ENCODE assay signal across 17 mouse cellular contexts in the genomic region with DNA sequence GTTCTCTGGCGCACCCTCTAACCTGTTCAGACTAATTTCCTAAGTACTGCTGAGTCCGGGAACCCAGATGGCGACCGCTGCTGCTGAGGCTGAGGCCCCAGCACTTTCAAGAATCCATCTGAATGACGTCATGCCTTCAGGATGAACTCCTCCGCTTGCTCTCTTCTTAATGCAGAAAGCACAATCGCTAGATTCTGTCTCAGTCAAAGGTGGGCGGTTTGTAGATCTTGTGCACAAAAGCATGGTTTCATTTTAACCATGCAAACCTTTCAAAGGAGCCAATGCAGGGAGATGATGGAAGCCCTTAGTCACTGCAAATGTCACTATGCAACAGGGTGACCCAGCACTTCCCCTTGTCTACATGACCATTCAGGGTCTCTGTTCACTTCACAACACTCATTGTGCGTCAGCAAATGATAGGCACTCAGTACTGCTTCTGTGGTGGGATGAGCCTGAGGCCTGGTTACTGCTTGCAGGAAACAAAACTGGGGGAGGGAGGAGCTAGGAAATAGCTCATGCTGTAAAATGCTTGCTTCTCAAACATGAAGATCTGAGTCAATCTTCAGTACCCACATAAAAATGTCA. TPM values are rescaled to one million over a fixed set of nuclear protein-coding genes. Genes with fewer than 3 reads are reported as not detected.
DNase-seq lines count a peak whose midpoint lies in the region; ATAC-seq lines count a peak whose summit lies in the region.
"Had no signal": no experiment of that assay in that cellular context is flagged by ENCODE, and none has a peak within 500 bp of the region (broad histone marks: within the 10 kb centered on the region; RNA-seq: fewer than 3 reads in every experiment).

No protein-coding gene starts in this region.

- peak; percentile 23 to 34 for DNase-seq in right cerebral cortex, adult 2 months (ENCODE audit: low spot score in 2 of 2)
- no peak for DNase-seq in right cerebral cortex, postnatal 25 days
- peak; percentile 29 to 75 for DNase-seq in left cerebral cortex, postnatal 25 days (ENCODE audit: low spot score in 2 of 2)
- peak; percentile 32 to 45 for DNase-seq in thymus, postnatal 36 days
- no peak for DNase-seq in urinary bladder, postnatal 36 days (ENCODE audit: low spot score in 2 of 2)
- DNase-seq in kidney, adult 8-10 months = no peak
- DNase-seq in heart, postnatal 36 days = no peak
- DNase-seq: cerebellum, adult 11-12 months; heart, postnatal 10 days; kidney, postnatal 36 days; liver, embryonic 13.5 days; lung, postnatal 10 days; retina, postnatal 1 day had no signal

- intact Hi-C loops in left cerebral cortex, postnatal 25 days (cut with DNase I) = no loop called here
- intact Hi-C loops in heart, postnatal 36 days (cut with DNase I) = no loop called here

- ATAC-seq in common myeloid progenitor, adult 5-6 weeks (replicated peaks; ENCODE audit: low read depth, poor library complexity, severe bottlenecking) = peak; percentile 100
- ATAC-seq: intestine, embryonic 15.5 days; midbrain, embryonic 13.5 days had no signal

RNA-seq across cellular contexts. Expression of a gene that starts 31.4 kb away (rescaled TPM):
- 0.18 TPM in 1 of 2 replicates, not detected in the other for total RNA-seq in common myeloid progenitor, adult 5-6 weeks (2017)
- under 1 TPM; 0.23 to 0.44 TPM for total RNA-seq in left cerebral cortex, postnatal 25 days (2021)
- total RNA-seq in heart, postnatal 36 days (2021) = under 1 TPM in 1 of 2 experiments, not detected in 1; 0.11 TPM
- total RNA-seq: adrenal gland, postnatal 4 days had no signal

Comparison
In these comparisons a context has a peak if more than half of its experiments do, and no peak if none do; other contexts are left out.
1. DNase-seq: peak in right cerebral cortex, adult 2 months (2 of 2), left cerebral cortex, postnatal 25 days (2 of 2) and thymus, postnatal 36 days (2 of 2); none in right cerebral cortex, postnatal 25 days (single experiment), urinary bladder, postnatal 36 days (0 of 2), kidney, adult 8-10 months (0 of 2) and heart, postnatal 36 days (0 of 2).